Mouse (Mus musculus): ENCODE measurements around the gene Epb41l2.

Epb41l2 gene

GRCm38 (mm10) chr10:25488456-25488855, 128.9 kb downstream of the Epb41l2 start:
- peak; percentile 10 for DNase-seq (ENCODE audit: low read depth, low spot score)

- DNase-seq (ENCODE audit: low read depth, low spot score), result no peak
Measured at GRCm38 (mm10) chr10:25499323-25500071, 139.9 kb downstream of the Epb41l2 start.

GRCm38 (mm10) chr10:25503250-25503649, 143.7 kb downstream of the Epb41l2 start:
- DNase-seq (ENCODE audit: low read depth, low spot score), result no peak

- no peak for DNase-seq (ENCODE audit: low read depth, low spot score)
Measured at GRCm38 (mm10) chr10:25513821-25514220, 154.2 kb downstream of the Epb41l2 start.

- no peak for DNase-seq (ENCODE audit: low read depth, low spot score)
Measured at GRCm38 (mm10) chr10:25519954-25520353, 160.4 kb downstream of the Epb41l2 start.

- DNase-seq (ENCODE audit: low read depth, low spot score), result no peak
Measured at GRCm38 (mm10) chr10:25520428-25520827, 160.8 kb downstream of the Epb41l2 start.

- no peak for DNase-seq (ENCODE audit: low read depth, low spot score)
Measured at GRCm38 (mm10) chr10:25523727-25524126, 164.1 kb downstream of the Epb41l2 start.

GRCm38 (mm10) chr10:25526156-25526555, 166.6 kb downstream of the Epb41l2 start:
- no peak for DNase-seq (ENCODE audit: low read depth, low spot score)

GRCm38 (mm10) chr10:25526622-25527021, 167.0 kb downstream of the Epb41l2 start:
- no peak for DNase-seq (ENCODE audit: low read depth, low spot score)

- no peak for DNase-seq (ENCODE audit: low read depth, low spot score)
Measured at GRCm38 (mm10) chr10:25527126-25527525, 167.5 kb downstream of the Epb41l2 start.

GRCm38 (mm10) chr10:25531335-25531734, 171.7 kb downstream of the Epb41l2 start:
- DNase-seq (ENCODE audit: low read depth, low spot score), result no peak

GRCm38 (mm10) chr10:25533105-25533504, 173.5 kb downstream of the Epb41l2 start:
- DNase-seq (ENCODE audit: low read depth, low spot score), result no peak

GRCm38 (mm10) chr10:25533513-25534246, 174.1 kb downstream of the Epb41l2 start:
- DNase-seq (ENCODE audit: low read depth, low spot score), result no peak

GRCm38 (mm10) chr10:25534467-25534866, 174.9 kb downstream of the Epb41l2 start:
- DNase-seq (ENCODE audit: low read depth, low spot score), result no peak

GRCm38 (mm10) chr10:25535891-25536331, 176.3 kb downstream of the Epb41l2 start, which contains the start of gene Smlr1:
Smlr1 (minus strand) TSS chr10:25536267.
- no peak for DNase-seq (ENCODE audit: low read depth, low spot score)

GRCm38 (mm10) chr10:25536621-25537020, 177.0 kb downstream of the Epb41l2 start:
- no peak for DNase-seq (ENCODE audit: low read depth, low spot score)

GRCm38 (mm10) chr10:25538738-25539137, 179.1 kb downstream of the Epb41l2 start:
- DNase-seq (ENCODE audit: low read depth, low spot score), result no peak

- peak; percentile 36 for DNase-seq (ENCODE audit: low read depth, low spot score)
Measured at GRCm38 (mm10) chr10:25539146-25539770, 179.7 kb downstream of the Epb41l2 start.

GRCm38 (mm10) chr10:25539771-25540168, 180.2 kb downstream of the Epb41l2 start:
- DNase-seq (ENCODE audit: low read depth, low spot score), result no peak

GRCm38 (mm10) chr10:25541097-25541496, 181.5 kb downstream of the Epb41l2 start:
- no peak for DNase-seq (ENCODE audit: low read depth, low spot score)

GRCm38 (mm10) chr10:25552936-25553335, 193.3 kb downstream of the Epb41l2 start:
- DNase-seq (ENCODE audit: low read depth, low spot score), result no peak
